Comparison of ENCODE assay signal across 9 mouse cellular contexts in genomic region chr13:21259171-21259631, GRCm38 (mm10). TPM values are rescaled to one million over a fixed set of nuclear protein-coding genes. Genes with fewer than 3 reads are reported as not detected.
DNase-seq lines count a peak whose midpoint lies in the region; ATAC-seq and TF ChIP-seq lines count a peak whose summit lies in the region.
"Had no signal": no experiment of that assay in that cellular context is flagged by ENCODE, and none has a peak within 500 bp of the region (broad histone marks: within the 10 kb centered on the region; RNA-seq: fewer than 3 reads in every experiment).

No protein-coding gene starts in this region.

- no peaks in the 10 kb centered on the region for H3K36me3 ChIP-seq in intestine, postnatal 0 days (ENCODE audit: control insufficient read depth, insufficient read depth)
- H3K36me3 ChIP-seq in neural tube, embryonic 14.5 days (ENCODE audit: control insufficient read depth, insufficient read depth, low read length): no peaks in the 10 kb centered on the region

- no peak overlapping the region for H3K27ac ChIP-seq in intestine, postnatal 0 days (ENCODE audit: low read depth, low read length)
- H3K27ac ChIP-seq in neural tube, embryonic 14.5 days (ENCODE audit: low read depth, low read length): no peak overlapping the region

- no peaks in the 10 kb centered on the region for H3K9me3 ChIP-seq in intestine, postnatal 0 days (ENCODE audit: control insufficient read depth)
- no peaks in the 10 kb centered on the region for H3K9me3 ChIP-seq in neural tube, embryonic 14.5 days (ENCODE audit: control insufficient read depth, low read length)

- H3K9ac ChIP-seq in intestine, postnatal 0 days (ENCODE audit: low read depth, low read length): no peak overlapping the region
- peak overlapping the region; percentile 34; the same call in 1 of the 2 replicates for H3K9ac ChIP-seq in neural tube, embryonic 14.5 days (replicated peaks; ENCODE audit: low read depth, low read length)

- 0 out of 2 replicates have a peak, but pooled peaks cover 7% of the 10 kb centered on the region for H3K27me3 ChIP-seq in intestine, postnatal 0 days (replicated peaks; ENCODE audit: control insufficient read depth, insufficient read depth, low read length)
- no peaks in the 10 kb centered on the region for H3K27me3 ChIP-seq in neural tube, embryonic 14.5 days (ENCODE audit: control insufficient read depth, insufficient read depth, low read length)

- TF ChIP-seq CTCF in intestine, postnatal 0 days (IDR thresholded peaks at IDR 0.05; ENCODE audit: low read depth): no peak

- 1% methylated on average over 15 of the region's 15 CpGs for WGBS in intestine, postnatal 0 days
- WGBS in neural tube, embryonic 14.5 days: under 1% methylated on average over 15 of the region's 15 CpGs

- H3K4me3 ChIP-seq in intestine, postnatal 0 days (ENCODE audit: low read depth, low read length): peak overlapping the region; percentile 32
- H3K4me3 ChIP-seq in neural tube, embryonic 14.5 days (ENCODE audit: low read depth, low read length): peak overlapping the region; percentile 38

- peak overlapping the region; percentile 56 for H3K4me2 ChIP-seq in intestine, postnatal 0 days (replicated peaks; ENCODE audit: low read depth)
- H3K4me2 ChIP-seq in neural tube, embryonic 14.5 days (ENCODE audit: low read depth, low read length): peak overlapping the region; percentile 58

- ATAC-seq in frontal cortex, adult (ENCODE audit: low TSS enrichment): peak; percentile 78
- ATAC-seq in intestine, postnatal 0 days: no peak
- ATAC-seq in neural tube, embryonic 14.5 days (ENCODE audit: low read depth): peak; percentile 19

- 0 out of 2 replicates have a peak, but pooled peaks cover 4% of the 10 kb centered on the region for H3K4me1 ChIP-seq in intestine, postnatal 0 days (replicated peaks; ENCODE audit: control insufficient read depth, insufficient read depth, low read length)
- H3K4me1 ChIP-seq in neural tube, embryonic 14.5 days (ENCODE audit: control insufficient read depth, insufficient read depth, low read length): no peaks in the 10 kb centered on the region

- DNase-seq in frontal cortex, postnatal 25 days (ENCODE audit: low spot score in 2 of 2): no peak
- DNase-seq in 3T3-L1 (ENCODE audit: low read depth, low spot score): peak; percentile 61
- DNase-seq in embryo, embryonic 9.5 days (ENCODE audit: extremely low spot score): peak; percentile 56
- DNase-seq in layer of hippocampus, adult 9-10 months (ENCODE audit: low spot score): no peak
- DNase-seq in spleen, adult 12 weeks (ENCODE audit: low spot score): no peak

RNA-seq across cellular contexts. Expression of gene Gpx5, which starts 33.3 kb away (rescaled TPM):
- not detected in 2 replicates for polyA plus RNA-seq in intestine, postnatal 0 days (2015; fragmentation: Nextera tagmentation; extraction: Ambion mirVana)
- polyA plus RNA-seq in neural tube, embryonic 14.5 days (2014; fragmentation: Nextera tagmentation; extraction: Ambion mirVana): not detected in 2 replicates
- polyA plus RNA-seq: spleen, adult 2 months had no signal

RNA-seq across cellular contexts. Expression of gene Gpx6, which starts 52.7 kb away (rescaled TPM):
- polyA plus RNA-seq in intestine, postnatal 0 days (2015; fragmentation: Nextera tagmentation; extraction: Ambion mirVana): not detected in 2 replicates
- 0.35 TPM in 1 of 2 replicates, not detected in the other for polyA plus RNA-seq in neural tube, embryonic 14.5 days (2014; fragmentation: Nextera tagmentation; extraction: Ambion mirVana)
- polyA plus RNA-seq: spleen, adult 2 months had no signal

Comparison
In these comparisons a context has a peak if more than half of its experiments do, and no peak if none do; other contexts are left out.
1. DNase-seq: peak in 3T3-L1 (single experiment) and embryo, embryonic 9.5 days (single experiment); none in frontal cortex, postnatal 25 days (0 of 2), layer of hippocampus, adult 9-10 months (single experiment) and spleen, adult 12 weeks (single experiment).